Mouse (Mus musculus) intestine, embryonic 16.5 days (tissue): ENCODE results near the gene Plekha6. TPM values are rescaled to one million over a fixed set of nuclear protein-coding genes. Genes with fewer than 3 reads are reported as not detected.

ENCODE experiments used
- ATAC-seq: fragments of 200-750 bp; cut with Nextera tagmentation; 2 replicates; pipeline ENCODE4 v1.8.0; 2017; ENCODE audit warnings: moderate TSS enrichment, moderate library complexity
- H3K27ac ChIP-seq: fragments of 300-500 bp; sonication (generic); 2 replicates; pipeline ENCODE4 v1.5.1; 2014; ENCODE audit warnings: mild to moderate bottlenecking, low read length
- H3K27me3 ChIP-seq: fragments of 300-500 bp; sonication (generic); replicated peaks from 2 replicates; pipeline ENCODE4 v1.6.1; 2014; ENCODE audit warnings: low read length, control low read depth, mixed read lengths; ENCODE audit not compliant: control insufficient read depth, insufficient read depth
- H3K36me3 ChIP-seq: fragments of 300-500 bp; sonication (generic); 2 replicates; pipeline ENCODE4 v1.6.1; 2014; ENCODE audit warnings: low read length, control low read depth; ENCODE audit not compliant: control insufficient read depth, insufficient read depth
- H3K4me1 ChIP-seq: fragments of 300-500 bp; sonication (generic); 2 replicates; pipeline ENCODE4 v1.6.1; 2014; ENCODE audit warnings: low read length, control low read depth, mixed read lengths; ENCODE audit not compliant: control insufficient read depth, insufficient read depth
- H3K4me2 ChIP-seq: fragments of 300-500 bp; sonication (generic); 2 replicates; pipeline ENCODE4 v1.6.1; 2014; ENCODE audit warnings: low read depth, low read length, control low read depth
- H3K4me3 ChIP-seq: fragments of 300-500 bp; sonication (generic); 2 replicates; pipeline ENCODE4 v1.5.1; 2014; ENCODE audit warnings: mild to moderate bottlenecking, low read length
- H3K9ac ChIP-seq: fragments of 300-500 bp; sonication (generic); 2 replicates; pipeline ENCODE4 v1.6.1; 2014; ENCODE audit warnings: low read depth, low read length
- H3K9me3 ChIP-seq: fragments of 300-500 bp; sonication (generic); 2 replicates; pipeline ENCODE4 v1.6.1; 2016; ENCODE audit warnings: low read length, control low read depth; ENCODE audit not compliant: control insufficient read depth
- WGBS: fragments of 180-500 bp; shearing (Covaris S2); extraction: QIAGEN DNeasy Blood & Tissue Kit; methylation state at CpG from one replicate; pipeline ENCODE4 v1.1.7; 2014; 5-methylcytosine and 5-hydroxymethylcytosine counted together
- polyA plus RNA-seq: library from polyadenylated mRNA; unstranded; fragments of >200 nt; fragmentation: Nextera tagmentation; extraction: Ambion mirVana; gene quantifications from 2 replicates; pipeline ENCODE4 v1.2.1, GENCODE M21; 2015

Gene Plekha6
- polyA plus RNA-seq, 1 experiment from 2014 or later, result 11.0 TPM

DNA sequence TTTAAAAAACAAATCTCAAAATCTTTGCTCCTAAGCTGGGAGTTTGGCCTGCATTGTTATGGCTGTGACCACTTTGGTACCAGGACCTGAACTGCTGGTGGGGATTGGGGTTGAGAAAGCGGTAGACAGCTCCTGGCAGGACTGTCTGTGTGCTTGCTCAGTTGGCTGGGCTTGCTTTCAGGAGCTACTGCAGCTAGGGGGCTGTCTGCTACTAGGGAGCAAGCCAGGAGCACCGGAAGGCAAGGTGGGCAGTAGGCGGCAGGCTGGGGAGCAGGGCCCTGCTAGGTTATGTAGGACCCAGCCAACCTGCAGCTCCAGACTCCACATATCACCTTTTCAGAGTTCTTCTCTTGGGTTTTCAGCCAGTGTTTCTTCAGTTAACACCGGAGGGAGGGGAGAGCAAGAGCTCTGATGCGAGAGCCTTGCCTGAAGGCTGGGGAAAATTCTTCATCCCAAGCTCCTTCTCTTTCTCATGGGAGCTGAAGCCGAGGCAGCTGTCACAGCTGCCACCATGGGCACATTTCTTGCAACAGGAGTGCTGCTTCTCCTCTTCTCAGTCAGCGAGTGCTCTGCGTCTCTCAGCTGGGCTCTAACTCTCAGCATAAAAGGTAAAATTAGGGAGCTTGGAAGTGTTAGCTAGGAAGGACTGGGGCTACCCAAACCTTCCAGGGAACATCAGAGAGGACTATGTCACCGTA is 62.1 kb downstream of the Plekha6 start:
- WGBS, result 53% methylated on average over 9 of the region's 9 CpGs

DNA sequence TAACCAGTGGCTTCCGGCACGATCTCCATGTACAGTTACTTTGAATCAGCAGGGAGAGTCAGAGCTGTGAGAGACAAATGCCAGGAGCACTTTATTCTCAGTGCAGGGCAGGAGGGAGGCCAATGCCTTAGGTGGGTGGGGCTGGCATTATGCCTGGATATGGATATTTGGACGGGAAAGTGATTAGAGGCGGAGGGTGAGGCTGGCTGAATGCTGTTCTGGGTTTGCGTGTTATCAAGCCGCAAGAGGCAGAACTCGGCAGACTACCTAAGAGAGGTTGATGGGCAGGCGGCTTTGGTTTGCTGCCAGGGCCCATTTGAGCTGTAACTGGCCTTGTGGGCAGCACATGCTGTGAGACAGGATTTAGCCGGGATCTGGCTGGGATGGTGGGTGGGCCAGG is 62.9 kb downstream of the Plekha6 start:
- 29% methylated on average over 9 of the region's 9 CpGs for WGBS
- peak; percentile 49 for ATAC-seq
- no peaks in the 10 kb centered on the region for H3K36me3 ChIP-seq
- no peaks in the 10 kb centered on the region for H3K9me3 ChIP-seq
- H3K9ac ChIP-seq, result no peak overlapping the region; the same call in 1 of the 2 replicates
- H3K27ac ChIP-seq, result no peak overlapping the region
- H3K27me3 ChIP-seq, result no peaks in the 10 kb centered on the region
- no peak overlapping the region for H3K4me2 ChIP-seq
- H3K4me3 ChIP-seq, result no peak overlapping the region
- H3K4me1 ChIP-seq, result peaks cover 43% of the 10 kb centered on the region

More for the DNA sequence above, 62.1 kb downstream of the Plekha6 start:
- H3K4me1 ChIP-seq, result peaks cover 47% of the 10 kb centered on the region
- no peak overlapping the region for H3K27ac ChIP-seq
- no peaks in the 10 kb centered on the region for H3K9me3 ChIP-seq
- no peak overlapping the region for H3K4me3 ChIP-seq
- ATAC-seq, result no peak
- no peak overlapping the region for H3K4me2 ChIP-seq
- H3K9ac ChIP-seq, result no peak overlapping the region
- no peaks in the 10 kb centered on the region for H3K36me3 ChIP-seq
- no peaks in the 10 kb centered on the region for H3K27me3 ChIP-seq

DNA sequence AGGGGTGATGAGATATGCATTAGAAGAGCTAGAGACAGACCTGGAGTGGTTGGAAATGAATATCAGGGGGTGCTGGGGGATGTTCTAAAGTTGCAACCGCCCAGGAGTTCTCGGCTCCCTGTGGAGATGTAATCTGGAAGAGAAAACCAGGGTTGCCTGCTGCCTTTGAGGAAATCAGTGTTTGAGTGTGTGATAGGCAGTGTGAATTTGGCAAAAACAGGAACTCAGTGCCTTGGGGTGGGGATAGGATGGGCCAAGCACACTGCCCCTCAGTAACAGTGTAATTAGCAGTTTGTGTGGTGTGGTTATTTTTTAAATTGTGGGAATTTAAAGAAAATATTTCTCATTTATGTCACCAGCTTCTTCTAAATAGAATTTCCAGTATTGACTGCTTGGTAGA is 63.4 kb downstream of the Plekha6 start:
- Histone ChIP-seq H3K27me3 (no peaks in the 10 kb centered on the region), H3K4me3 (no peak overlapping the region), H3K4me2 (no peak overlapping the region), H3K9ac (no peak overlapping the region), H3K36me3 (no peaks in the 10 kb centered on the region), H3K27ac (no peak overlapping the region), H3K9me3 (no peaks in the 10 kb centered on the region), H3K4me1 (peaks cover 39% of the 10 kb centered on the region)
- ATAC-seq, result no peak
- WGBS, result 63% methylated on average over 2 of the region's 2 CpGs

GRCm38 (mm10) chr1:133228809-133229487 is 64.9 kb downstream of the Plekha6 start:
- Histone ChIP-seq H3K27ac (no peak overlapping the region), H3K4me2 (no peak overlapping the region), H3K27me3 (no peaks in the 10 kb centered on the region), H3K9ac (no peak overlapping the region), H3K9me3 (no peaks in the 10 kb centered on the region), H3K36me3 (no peaks in the 10 kb centered on the region), H3K4me3 (no peak overlapping the region), H3K4me1 (peaks cover 34% of the 10 kb centered on the region)
- WGBS, result 65% methylated on average over 9 of the region's 9 CpGs
- ATAC-seq, result no peak

GRCm38 (mm10) chr1:133231523-133232193 is 67.6 kb downstream of the Plekha6 start:
- Histone ChIP-seq H3K27ac (no peak overlapping the region), H3K36me3 (no peaks in the 10 kb centered on the region; the same call in 1 of the 2 replicates), H3K4me2 (no peak overlapping the region), H3K27me3 (no peaks in the 10 kb centered on the region), H3K4me3 (no peak overlapping the region), H3K9me3 (no peaks in the 10 kb centered on the region), H3K4me1 (peaks cover 31% of the 10 kb centered on the region), H3K9ac (no peak overlapping the region)
- no peak for ATAC-seq
- WGBS, result 85% methylated on average over 7 of the region's 7 CpGs

DNA sequence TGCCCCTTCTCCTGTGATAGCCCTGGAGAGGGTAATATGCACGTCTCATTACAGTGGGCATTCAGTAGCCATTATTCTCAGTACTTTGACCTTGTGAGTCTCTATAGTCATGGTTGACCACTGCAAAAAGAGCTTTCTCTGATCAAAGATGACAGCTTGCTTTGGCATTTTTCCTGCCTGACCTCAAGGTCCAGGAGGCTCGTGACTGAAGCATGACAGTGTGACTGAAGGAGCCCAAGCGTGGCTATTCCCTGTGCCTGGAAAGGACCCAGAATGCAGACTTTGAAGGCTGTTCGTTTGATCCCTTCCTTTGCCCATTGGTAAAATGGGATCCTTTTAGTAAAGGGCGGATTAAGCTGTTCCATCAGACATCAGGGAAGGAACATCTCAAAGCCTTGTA is 71.9 kb downstream of the Plekha6 start:
- H3K27me3 ChIP-seq, result no peaks in the 10 kb centered on the region
- no peak overlapping the region for H3K4me2 ChIP-seq
- no peaks in the 10 kb centered on the region; the same call in 1 of the 2 replicates for H3K36me3 ChIP-seq
- H3K4me1 ChIP-seq, result peaks cover 34% of the 10 kb centered on the region
- no peak for ATAC-seq
- no peak overlapping the region for H3K9ac ChIP-seq
- 87% methylated on average over 5 of the region's 5 CpGs for WGBS
- no peak overlapping the region for H3K4me3 ChIP-seq
- H3K27ac ChIP-seq, result no peak overlapping the region
- no peaks in the 10 kb centered on the region for H3K9me3 ChIP-seq

DNA sequence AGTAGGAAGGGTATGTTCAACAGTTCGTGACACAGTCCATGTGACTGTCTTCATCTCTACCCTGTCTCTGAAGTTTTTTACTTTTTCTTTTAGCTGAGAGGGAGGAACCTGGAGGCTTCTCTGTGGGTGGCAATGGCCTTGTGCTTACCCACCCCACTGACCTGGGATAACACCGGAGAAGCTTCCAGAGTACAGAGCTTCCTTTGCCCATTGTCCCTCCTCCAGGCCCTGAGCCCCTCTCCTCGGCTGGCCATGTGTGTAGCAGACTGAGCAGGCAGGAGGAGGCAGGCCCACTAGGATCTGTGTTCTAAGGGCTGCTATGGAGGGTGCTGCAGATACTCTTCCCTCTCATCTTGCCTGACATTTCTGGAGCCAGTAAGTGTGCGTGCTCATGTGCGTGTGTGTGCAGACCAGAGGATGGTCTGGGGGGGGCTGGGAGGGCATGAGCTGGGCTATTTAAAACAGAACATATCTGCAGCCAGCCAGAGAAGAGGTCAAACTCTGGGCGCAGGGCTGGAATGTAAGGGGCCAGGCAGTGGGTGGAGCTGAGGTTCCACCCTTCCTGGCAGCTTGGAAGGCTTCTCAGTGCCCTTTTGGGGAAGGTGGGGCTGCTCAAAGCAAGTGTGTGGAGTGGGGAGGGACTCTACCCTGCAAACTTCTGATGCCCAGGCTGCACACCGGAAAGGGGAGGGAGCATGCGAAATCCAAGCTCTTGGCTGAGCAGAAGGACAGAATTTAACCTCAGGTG is 72.9 kb downstream of the Plekha6 start:
- Histone ChIP-seq H3K27ac (peak overlapping the region; percentile 78), H3K9me3 (no peaks in the 10 kb centered on the region), H3K4me1 (peaks cover 34% of the 10 kb centered on the region), H3K9ac (peak overlapping the region; percentile 39; the same call in 1 of the 2 replicates), H3K36me3 (no peaks in the 10 kb centered on the region; the same call in 1 of the 2 replicates), H3K27me3 (no peaks in the 10 kb centered on the region), H3K4me2 (no peak overlapping the region), H3K4me3 (no peak overlapping the region)
- 20% methylated on average over 8 of the region's 8 CpGs for WGBS
- ATAC-seq, result peak; percentile 79

GRCm38 (mm10) chr1:133237670-133238069 is 73.7 kb downstream of the Plekha6 start:
- H3K36me3 ChIP-seq, result no peaks in the 10 kb centered on the region; the same call in 1 of the 2 replicates
- H3K27ac ChIP-seq, result peak overlapping the region; percentile 75
- peaks cover 38% of the 10 kb centered on the region for H3K4me1 ChIP-seq
- H3K4me3 ChIP-seq, result no peak overlapping the region
- 11% methylated on average over 11 of the region's 11 CpGs for WGBS
- no peak overlapping the region; the same call in 1 of the 2 replicates for H3K4me2 ChIP-seq
- ATAC-seq, result peak; percentile 43
- no peak overlapping the region; the same call in 1 of the 2 replicates for H3K9ac ChIP-seq
- no peaks in the 10 kb centered on the region for H3K27me3 ChIP-seq
- H3K9me3 ChIP-seq, result no peaks in the 10 kb centered on the region
